Mouse (Mus musculus) WW6 (cell line): ENCODE results near the gene Carm1.
"Not testable (repeated sequence)": the region's sequence is repeated elsewhere in the genome, so short reads cannot be mapped to it uniquely, and the experiment has no call there.

Source experiments
- DNase-seq: peaks from one replicate; pipeline ENCODE4 v3.0.0-alpha.2; 2013; ENCODE audit warnings: low read depth, low spot score

Carm1 gene

GRCm38 (mm10) chr9:21537009-21537408, 9.7 kb upstream of the Carm1 start:
- DNase-seq, result no peak

- DNase-seq, result no peak
Measured at GRCm38 (mm10) chr9:21539981-21540753, 6.5 kb upstream of the Carm1 start.

DNA sequence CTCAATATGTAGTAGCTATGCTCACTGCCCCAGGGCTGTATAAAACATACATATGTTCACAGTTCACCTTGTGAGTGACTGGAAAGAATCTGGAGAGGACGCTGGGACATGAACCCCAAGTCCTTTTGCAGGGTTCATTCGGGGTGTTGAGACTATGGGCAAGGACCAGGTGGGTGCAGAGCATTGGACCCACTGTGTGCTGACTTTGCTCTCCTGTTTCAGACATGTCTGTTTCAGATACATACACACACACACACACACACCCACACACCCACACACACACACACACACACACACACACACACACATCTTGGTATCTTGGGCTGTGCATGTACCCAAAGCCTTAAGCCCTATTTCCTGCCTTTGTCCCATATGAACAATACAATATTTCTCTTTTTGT, 4.7 kb upstream of the Carm1 start:
- not testable (repeated sequence) for DNase-seq

DNA sequence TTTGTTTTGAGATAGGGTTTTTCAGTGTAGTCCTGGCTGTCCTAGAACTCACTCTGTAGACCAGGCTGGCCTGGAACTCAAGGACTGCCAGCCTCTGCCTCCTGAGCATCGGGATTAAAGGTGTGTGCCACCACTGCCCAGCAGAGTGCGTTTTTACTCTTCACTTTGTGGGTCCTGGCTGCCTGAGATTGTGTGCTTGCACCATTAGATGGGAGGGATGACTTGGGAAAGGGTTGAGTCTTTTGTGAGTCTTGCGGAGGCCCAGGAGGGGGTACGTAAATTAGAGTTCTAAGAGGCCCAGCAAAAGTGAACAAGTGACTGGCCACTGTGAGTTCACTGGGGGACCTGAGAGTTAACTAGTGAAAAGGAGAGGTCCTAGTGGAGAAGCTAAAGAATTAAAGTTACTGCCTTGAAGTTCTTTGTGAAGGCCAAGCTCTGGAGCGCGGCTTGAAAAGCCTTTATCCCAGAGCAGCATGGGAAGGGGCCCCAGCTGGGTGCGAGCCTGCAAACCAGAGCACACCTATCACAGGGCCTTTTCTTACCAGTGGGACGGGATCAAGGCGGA, 1.3 kb upstream of the Carm1 start:
- no peak for DNase-seq

- DNase-seq, result peak; percentile 91
Measured at GRCm38 (mm10) chr9:21545916-21546788, 542 bp upstream of the Carm1 start.

DNA sequence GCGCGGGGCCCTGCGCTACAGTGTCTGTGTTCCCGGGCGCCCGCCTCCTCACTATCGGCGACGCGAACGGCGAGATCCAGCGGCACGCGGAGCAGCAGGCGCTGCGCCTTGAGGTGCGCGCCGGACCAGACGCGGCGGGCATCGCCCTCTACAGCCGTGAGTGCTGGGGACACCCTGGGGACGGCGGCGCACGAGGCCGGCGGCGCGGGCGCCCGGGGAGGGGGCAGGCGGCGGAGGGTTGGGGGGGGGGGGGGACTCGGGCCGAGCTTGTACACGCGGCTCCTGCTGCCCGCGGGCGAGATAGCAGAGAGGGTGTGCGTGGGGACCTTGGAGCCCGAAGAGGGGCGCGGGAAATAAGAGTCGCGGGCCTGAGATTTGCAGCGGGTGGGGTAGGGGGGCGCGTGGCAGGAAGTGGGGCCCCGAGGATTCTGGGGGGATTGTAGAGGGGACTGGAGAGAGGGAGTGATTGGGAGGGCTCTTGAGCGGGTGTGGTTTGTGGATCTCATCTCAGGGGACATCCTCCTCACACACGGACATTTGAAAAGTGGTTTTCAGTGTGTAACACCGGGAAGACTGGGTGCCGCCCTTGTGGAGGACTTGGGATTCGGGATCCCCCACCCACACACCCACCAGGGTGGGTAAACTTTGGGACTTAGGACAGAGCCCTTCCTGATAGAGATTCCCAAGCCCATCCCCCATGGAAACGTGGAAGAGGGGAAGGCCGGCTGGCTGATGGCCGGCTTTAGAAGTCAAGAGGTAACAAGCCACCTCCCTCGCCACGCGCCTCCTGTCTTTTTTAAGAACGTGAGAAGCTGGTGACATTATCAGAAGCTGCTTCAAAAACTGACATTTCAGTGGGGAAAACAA, 614 bp downstream of the Carm1 start:
- DNase-seq, result peak; percentile 33

DNA sequence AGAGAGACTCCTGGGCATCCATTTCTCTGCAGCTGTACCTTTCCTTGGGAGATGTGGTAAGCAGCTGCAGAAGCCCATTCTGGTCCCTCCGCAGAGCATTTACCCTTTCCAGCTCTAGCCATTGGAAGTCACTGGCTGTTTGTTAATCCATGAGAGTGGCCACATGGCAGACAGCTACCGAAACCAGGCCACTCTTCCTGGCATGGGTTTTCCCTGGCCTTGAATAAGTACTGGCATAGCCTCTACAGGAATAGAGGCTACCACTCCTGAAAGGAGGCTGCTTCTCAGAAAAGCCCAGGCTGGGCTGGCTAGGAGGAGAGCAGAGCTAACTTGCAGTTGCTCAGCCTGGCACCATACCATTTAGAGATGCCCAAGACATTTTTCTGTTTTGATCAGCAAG, 4.4 kb downstream of the Carm1 start:
- DNase-seq, result no peak

DNA sequence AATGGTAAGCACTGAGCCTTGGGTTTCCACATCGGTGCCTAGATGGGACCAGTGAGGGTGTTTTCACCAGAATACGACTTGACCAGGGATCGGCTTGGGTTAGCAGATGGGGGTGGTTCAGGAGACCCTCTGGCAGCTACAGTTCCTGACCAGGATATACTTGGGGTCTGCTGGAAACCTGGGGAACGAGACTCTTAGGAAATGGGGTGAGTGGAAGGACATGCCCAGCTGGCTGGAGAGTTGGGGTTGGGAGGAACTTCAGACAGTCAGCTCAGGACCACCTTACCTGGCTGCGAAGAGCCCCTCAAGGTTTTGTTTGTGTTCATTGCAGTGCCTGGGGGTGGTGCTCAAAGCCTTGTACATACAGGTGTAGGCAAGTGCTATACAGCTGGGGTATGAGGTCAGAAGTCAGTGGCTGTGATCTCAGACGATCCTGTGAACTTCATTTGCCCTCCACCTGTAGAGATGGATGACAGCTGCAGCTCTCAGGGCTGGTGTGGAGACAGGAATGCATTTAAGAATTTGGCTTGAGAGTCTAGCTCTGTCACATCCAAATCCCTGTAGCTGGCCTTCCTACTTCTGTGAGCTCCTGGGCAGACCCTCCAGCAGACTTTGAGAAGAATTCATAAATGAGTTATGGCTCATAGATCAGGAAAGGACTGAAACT, 7.0 kb downstream of the Carm1 start:
- no peak for DNase-seq

- DNase-seq, result no peak
Measured at GRCm38 (mm10) chr9:21555198-21555742, 8.6 kb downstream of the Carm1 start.

DNA sequence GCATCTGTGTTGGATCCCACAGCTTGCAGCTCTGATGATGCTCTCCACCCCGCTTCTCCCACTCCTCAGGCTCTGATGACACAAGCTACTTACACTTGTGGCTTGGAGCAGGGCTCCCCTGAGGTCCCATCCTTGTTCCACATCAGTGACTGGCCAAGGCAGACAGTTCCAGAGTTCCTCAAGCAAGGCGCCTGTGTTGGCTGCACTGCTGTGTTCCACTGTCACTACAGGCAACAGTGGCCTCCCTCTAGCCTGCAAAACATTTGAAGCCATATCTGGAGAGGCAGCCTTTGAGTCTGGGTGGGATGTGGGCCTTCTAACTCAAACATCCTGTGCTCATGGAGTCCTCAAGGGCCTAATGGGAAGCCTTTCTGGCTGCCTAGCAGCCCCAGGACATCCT, 10.3 kb downstream of the Carm1 start:
- DNase-seq, result no peak

- DNase-seq, result no peak
Measured at GRCm38 (mm10) chr9:21557556-21557955, 10.9 kb downstream of the Carm1 start.

DNA sequence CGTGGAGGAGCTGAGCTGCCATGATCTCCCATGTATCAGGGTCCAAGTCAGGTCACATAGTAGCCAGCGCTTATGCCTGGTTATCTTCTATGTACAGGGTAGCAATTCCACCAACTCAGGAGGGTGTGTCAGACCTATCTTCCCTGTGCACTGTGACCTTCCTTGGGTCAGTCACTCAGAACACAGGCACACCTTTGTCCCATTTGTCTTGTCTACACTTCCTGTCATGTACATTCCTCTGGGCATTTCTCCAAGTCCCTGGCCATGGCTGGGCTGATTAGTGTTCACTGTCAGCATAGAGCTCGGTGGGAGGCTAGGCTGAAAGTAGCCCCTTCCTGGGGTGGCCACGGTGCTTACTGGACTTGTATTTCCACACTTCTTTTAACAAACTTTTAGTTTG, 11.7 kb downstream of the Carm1 start:
- no peak for DNase-seq

DNA sequence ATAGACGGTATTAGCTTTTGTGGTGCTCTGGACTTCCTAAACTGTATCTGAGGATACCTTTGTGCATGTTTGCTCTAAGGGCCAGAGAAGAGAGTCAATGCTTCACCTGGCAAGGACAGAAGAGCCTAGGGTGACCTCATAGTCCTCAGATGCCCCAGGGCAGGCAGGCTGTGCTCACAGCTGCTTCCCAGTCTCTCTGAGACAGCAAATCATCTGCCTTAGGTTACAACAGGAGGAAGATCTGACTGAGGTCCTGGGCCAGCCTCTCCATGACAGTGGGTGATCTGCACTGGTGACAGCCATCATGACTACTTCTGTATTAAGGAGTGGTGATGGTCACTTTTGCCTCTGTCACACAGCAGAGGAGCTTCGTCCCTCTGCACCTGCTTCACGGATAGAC, 12.5 kb downstream of the Carm1 start:
- no peak for DNase-seq

DNA sequence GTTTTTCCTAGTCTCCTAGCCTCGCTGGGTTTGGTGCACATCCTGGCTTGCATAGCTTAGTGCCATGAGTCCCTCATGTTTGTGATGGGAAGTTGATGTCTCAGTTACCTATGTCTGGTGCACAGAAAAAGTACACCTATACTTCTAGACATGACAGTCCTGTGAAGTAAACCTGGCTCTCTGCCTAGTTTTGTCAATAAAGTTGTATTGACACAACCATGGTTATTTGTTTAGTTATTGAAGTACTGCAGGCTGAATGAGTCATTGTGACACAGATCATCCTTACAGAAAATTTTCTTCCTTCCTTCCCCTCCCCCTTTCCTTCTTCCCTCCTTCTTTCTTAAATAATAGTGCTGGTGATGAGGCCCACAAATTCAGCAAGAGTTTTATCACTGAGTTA, 17.7 kb downstream of the Carm1 start:
- no peak for DNase-seq

DNA sequence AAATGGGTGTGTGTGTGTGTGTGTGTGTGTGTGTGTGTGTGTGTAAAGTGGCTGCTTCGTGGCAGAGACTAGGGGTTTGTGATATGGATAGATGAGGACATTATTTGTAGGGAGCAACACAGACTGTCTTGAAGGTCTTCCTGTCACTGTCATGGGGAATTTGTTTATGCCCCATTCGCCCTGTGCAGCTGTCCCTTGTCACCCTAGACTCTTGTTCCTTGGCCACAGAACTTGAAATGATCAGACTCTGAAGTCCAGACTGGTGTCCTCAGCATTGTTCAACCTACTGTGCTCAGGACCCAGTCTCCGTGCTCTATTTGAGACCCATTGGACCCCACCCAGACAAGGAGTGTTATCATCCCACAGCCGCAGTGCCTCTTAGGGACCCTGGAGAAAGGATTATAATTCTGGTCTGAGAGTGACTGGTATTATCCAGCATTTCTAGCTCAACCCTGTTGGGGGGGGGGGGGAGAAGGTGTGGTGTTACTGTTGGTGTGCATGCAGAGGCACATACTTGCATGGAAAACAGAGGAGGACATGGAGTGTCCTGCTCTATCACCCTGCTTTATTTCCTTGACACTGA, 18.4 kb downstream of the Carm1 start:
- DNase-seq, result no peak

DNA sequence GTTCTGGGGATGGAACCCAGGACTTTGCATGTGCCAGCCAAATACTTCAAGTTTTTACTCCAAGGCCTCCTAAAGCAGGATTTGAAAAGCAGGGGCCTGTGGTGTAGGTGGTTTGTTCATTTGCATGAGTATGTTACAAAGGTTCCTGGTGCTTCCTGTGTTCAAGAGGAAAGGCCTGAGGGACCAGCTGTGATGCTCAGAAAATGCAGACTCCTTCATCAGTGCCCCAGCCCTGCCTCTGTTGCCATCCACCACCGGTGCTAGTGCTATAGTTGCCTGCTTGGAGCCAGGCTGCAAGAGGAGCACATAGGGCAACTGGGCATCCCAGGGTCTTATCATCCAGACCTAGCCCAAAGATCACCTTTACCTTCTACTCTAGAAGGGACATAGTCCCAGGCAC, 19.8 kb downstream of the Carm1 start:
- DNase-seq, result no peak

DNA sequence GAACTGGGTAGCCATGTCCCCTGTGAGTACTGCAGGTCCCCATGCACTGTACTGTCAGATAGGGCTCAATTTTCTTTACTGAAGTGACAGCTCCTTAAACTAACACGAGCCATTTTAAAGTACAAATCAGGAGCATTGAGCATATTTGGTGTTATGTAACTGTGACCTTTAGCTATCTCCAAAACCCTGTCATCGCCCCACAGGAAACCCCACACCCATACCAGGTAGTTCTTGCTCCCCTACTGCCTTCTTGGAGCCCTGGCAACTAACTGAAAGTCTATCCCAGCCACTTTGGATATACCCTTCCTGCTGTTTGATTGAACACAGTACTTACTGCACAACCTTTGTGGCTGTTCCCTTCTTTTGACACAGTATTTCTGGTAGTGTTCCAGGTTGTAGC, 20.4 kb downstream of the Carm1 start:
- DNase-seq, result no peak

DNA sequence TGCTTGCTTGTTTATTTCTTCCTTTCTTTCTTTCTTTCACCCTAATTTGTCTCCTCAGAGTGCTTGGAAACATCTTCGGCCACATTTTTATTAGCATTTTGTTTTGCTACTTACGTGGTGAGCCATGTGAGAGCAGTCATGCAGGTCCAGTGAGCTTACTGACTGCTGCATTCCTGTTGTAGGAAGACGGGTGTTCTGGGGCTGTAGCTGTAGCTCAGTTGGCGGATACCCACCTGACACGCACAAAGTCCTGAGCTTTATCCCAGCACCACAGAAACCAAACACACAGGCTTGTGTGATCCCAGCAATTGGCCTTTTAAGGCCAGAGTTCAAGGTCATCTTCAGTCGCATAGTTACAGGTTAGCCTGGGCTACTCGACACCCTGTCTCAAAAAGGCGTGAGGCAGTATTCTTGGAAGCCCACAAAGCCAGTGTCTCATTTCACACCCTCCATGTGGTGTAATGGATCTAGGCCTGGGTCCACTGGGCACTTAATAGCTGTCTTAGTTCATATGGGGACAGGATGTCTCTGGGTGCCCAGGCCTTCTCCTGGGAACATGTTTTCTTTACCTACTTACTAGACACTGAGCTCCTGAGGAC, 22.1 kb downstream of the Carm1 start:
- DNase-seq, result no peak

- DNase-seq, result no peak
Measured at GRCm38 (mm10) chr9:21574012-21574801, 27.5 kb downstream of the Carm1 start.
